Mouse (Mus musculus): Measurements from ENCODE around the gene Grm1.

Gene Grm1

DNA sequence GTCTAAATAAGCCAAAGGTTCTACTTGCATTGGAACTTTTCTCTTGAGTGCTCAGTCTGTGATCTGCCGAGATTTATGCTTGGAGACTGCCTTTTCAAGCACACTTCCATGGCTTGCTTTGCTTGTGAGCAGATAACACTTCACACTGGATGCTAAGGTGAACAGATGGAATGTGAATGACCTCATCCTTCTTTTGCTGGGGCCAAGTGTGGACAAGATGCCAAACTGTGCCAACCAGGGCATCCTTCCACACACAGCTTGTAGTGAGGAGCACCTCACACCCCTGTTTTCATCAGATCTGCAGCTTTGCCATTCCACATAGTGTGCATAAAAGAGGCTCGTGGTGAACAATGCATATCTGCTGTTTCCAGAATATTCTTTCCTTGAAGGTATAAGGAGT is 371.3 kb downstream of the Grm1 start:
- no peak for DNase-seq (ENCODE audit: low read depth)

- DNase-seq (ENCODE audit: low read depth): no peak
These were observed 371.8 kb downstream of the Grm1 start for GRCm38 (mm10) chr10:10710359-10710758.

DNA sequence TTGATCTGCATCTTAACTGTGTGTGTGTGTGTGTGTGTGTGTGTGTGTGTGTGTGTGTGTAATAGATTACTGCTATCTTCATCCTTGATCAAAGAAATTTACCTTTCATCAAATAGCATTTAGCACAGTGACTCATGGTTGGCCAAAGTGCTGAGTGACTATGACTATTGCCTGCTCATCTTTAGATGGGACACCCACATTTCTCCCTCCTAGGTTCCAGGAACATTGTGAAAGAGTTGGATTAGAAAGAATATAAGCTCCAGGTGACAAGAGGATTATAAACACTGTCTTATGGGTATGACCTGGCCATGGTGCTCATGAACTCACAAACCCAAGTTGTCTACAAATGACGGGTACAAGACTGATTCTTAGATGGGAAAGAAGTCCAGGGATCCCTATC is 374.1 kb downstream of the Grm1 start:
- DNase-seq (ENCODE audit: low read depth): no peak

- DNase-seq (ENCODE audit: low read depth): no peak
These were observed 380.8 kb downstream of the Grm1 start for GRCm38 (mm10) chr10:10701326-10701725.

GRCm38 (mm10) chr10:10700903-10701302 is 381.3 kb downstream of the Grm1 start:
- no peak for DNase-seq (ENCODE audit: low read depth)

DNA sequence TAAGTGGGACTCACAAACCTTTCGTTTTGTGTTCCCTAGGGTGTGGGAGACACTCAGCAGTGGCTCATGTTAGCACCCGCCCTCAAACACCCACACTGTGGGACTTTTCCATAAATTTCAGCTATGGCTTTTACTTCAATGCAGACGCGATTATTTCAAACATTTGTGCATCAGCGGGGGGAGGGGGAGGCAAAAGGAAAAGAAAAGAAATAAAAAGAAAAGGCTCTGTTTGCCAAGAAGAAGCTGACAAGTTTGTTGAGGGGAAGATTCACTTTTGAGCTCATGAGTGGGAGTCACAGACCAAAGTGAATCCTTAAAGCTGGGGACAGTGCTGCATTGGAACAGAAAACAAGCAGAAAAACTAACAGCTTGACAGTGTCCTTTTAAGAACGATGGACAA is 384.7 kb downstream of the Grm1 start:
- no peak for DNase-seq (ENCODE audit: low read depth)

DNA sequence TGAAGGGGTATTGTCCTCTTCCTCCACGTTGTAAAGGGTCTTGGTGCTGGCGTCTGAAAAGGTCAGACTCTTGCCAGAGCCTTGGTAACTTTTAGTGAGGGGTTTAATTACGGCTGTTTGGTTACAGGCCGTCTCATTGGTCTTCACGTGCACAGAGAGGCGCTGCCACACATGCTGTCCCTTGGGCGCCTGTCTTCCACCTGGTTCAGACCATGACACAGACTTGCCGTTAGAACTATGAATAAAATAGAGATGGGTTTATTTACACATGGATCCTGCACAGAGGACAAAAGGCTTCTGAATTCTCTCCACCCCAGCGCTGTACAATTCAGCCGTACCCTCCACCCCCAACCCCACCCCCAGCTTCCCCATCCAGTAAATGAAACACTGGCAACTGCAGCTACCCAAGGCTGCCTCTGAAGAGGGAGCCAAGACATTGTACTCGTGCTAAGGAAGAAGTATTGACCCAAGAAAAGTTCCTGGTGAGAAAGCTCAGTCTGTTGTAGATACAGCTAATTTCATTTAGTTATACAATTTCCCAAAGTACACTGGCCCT is 392.4 kb downstream of the Grm1 start:
- no peak for DNase-seq (ENCODE audit: low read depth)

DNA sequence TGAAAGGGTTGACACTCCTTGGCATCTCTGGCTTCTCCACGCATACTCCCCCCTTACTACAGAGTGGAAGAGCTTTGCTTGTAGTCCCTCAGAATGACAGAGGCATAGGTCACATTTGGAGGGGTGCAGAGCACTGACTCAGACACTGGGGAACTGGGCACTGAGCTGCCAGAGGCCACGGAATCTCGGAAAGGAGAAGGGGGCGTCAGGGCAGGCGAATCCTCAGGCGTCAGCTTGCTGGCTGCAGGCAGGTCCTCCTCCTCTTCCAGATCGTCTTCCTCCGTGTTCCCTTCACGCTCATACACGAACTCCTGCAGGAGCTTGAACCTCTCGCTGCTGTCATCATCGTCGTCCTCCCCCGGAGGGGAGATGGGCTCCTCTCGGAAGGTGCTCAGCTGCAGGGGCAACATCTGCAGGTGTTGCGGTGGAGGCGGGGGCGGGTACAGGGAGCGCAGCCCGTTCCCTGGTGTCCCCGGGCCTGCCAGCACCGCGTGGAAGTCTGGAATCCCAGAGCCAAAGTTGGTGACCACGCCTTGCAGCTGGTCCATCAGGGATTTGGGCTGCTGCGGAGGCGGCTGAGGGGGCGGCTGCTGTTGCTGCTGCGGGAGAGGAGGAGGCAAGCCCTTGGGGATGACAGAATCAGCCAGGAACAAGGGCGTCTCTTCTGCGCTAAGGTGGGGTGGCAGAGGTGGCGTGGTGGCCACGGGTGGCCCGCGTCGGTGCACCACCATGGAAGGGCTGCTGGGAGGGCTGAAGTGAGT is 393.1 kb downstream of the Grm1 start:
- DNase-seq (ENCODE audit: low read depth): no peak

- no peak for DNase-seq (ENCODE audit: low read depth)
These were observed 401.1 kb downstream of the Grm1 start, which contains the start of gene Gm10944 for GRCm38 (mm10) chr10:10681048-10681447. TSS of gene Gm10944 (plus strand) at chr10:10681348.

GRCm38 (mm10) chr10:10659976-10660375 is 422.2 kb downstream of the Grm1 start:
- DNase-seq (ENCODE audit: low read depth): no peak

- no peak for DNase-seq (ENCODE audit: low read depth)
These were observed 423.0 kb downstream of the Grm1 start for GRCm38 (mm10) chr10:10659161-10659560.

GRCm38 (mm10) chr10:10656621-10657020 is 425.5 kb downstream of the Grm1 start:
- no peak for DNase-seq (ENCODE audit: low read depth)

- no peak for DNase-seq (ENCODE audit: low read depth)
These were observed 426.2 kb downstream of the Grm1 start for GRCm38 (mm10) chr10:10655991-10656390.

All from c-Kit-positive CD71-positive TER-119-negative erythroid progenitor cells, embryonic 14.5 days (primary cell).